25 mouse cellular contexts compared by ENCODE assay signal in the genomic region with DNA sequence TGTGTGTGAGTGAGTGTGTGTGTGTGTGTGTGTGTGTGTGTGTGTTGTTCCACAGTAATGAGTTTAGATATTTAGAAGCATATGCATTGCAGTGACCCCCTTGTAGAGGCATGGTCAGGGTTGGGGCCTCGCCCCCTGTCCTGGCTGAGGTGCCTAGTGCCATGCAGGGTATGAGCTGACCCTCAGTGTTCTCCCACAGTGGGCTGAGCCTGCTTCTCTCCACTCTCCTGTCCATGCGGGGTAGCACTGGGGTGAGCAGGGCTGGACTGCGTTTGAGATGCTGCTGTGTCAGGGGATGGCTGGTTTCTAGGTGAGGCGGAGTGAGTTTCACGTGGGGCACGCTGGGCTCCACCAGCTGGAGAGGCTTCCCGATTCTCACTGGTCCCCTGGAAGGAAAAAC.
"Had no signal": no experiment of that assay in that cellular context is flagged by ENCODE, and none has a peak within 500 bp of the region (broad histone marks: within the 10 kb centered on the region; RNA-seq: fewer than 3 reads in every experiment).

No protein-coding gene starts in this region.

- ATAC-seq: forebrain, postnatal 0 days; hindbrain, postnatal 0 days; intestine, embryonic 16.5 days had no signal

- H3K4me3 ChIP-seq: heart, embryonic 13.5 days; heart, embryonic 15.5 days; hindbrain, embryonic 13.5 days; kidney, embryonic 15.5 days; limb, embryonic 12.5 days had no signal

- H3K9ac ChIP-seq: forebrain, postnatal 0 days; heart, embryonic 13.5 days; heart, embryonic 15.5 days; hindbrain, embryonic 13.5 days; kidney, embryonic 15.5 days; limb, embryonic 12.5 days had no signal

- H3K9me3 ChIP-seq: heart, embryonic 13.5 days; heart, embryonic 15.5 days; hindbrain, embryonic 13.5 days; kidney, embryonic 15.5 days; limb, embryonic 12.5 days had no signal

- H3K4me1 ChIP-seq: hindbrain, embryonic 13.5 days had no signal

- H3K4me2 ChIP-seq: heart, embryonic 11.5 days; heart, embryonic 13.5 days; heart, embryonic 15.5 days; hindbrain, embryonic 13.5 days; kidney, embryonic 15.5 days; limb, embryonic 12.5 days; liver, embryonic 11.5 days had no signal

- DNase-seq: forebrain, postnatal 0 days; gastrocnemius, postnatal 14 days; gastrocnemius, postnatal 36 days; heart, adult 18-20 months; heart, postnatal 14 days; heart, postnatal 36 days; kidney, adult 11 months; kidney, adult 2 months; kidney, adult 9 months; kidney, postnatal 14 days; kidney, postnatal 36 days; layer of hippocampus, adult 9-11 months; layer of hippocampus, postnatal 36 days; left cerebral cortex, postnatal 4 days; liver had no signal

- H3K27me3 ChIP-seq: heart, embryonic 13.5 days; heart, embryonic 15.5 days; hindbrain, embryonic 13.5 days; kidney, embryonic 15.5 days; limb, embryonic 12.5 days had no signal

- H3K27ac ChIP-seq: heart, embryonic 13.5 days; heart, embryonic 15.5 days; hindbrain, embryonic 13.5 days; hindbrain, postnatal 0 days; kidney, embryonic 15.5 days; kidney, postnatal 0 days; limb, embryonic 12.5 days had no signal

- H3K36me3 ChIP-seq: kidney, embryonic 15.5 days; limb, embryonic 12.5 days had no signal
